Mouse (Mus musculus) limb, embryonic 14.5 days (tissue): ENCODE results near the gene Nme3. TPM values are rescaled to one million over a fixed set of nuclear protein-coding genes. Genes with fewer than 3 reads are reported as not detected.

Source experiments
- ATAC-seq: fragments of 200-750 bp; cut with Nextera tagmentation; 2 replicates; pipeline ENCODE4 v1.8.0; 2017; ENCODE audit warnings: low read depth, moderate number of reproducible peaks, moderate TSS enrichment; ENCODE audit not compliant: low FRiP score
- DNase-seq: peaks from one replicate; pipeline ENCODE4 v3.0.0-alpha.2; 2015; ENCODE audit warnings: low spot score
- H3K27ac ChIP-seq: fragments of 300-500 bp; sonication (generic); replicated peaks from 2 replicates; pipeline ENCODE4 v1.5.1; 2014; ENCODE audit warnings: low read depth, mild to moderate bottlenecking, low read length, moderate library complexity, mixed read lengths
- H3K27me3 ChIP-seq: fragments of 300-500 bp; sonication (generic); 2 replicates; pipeline ENCODE4 v1.6.1; 2014; ENCODE audit warnings: low read length, mixed read lengths; ENCODE audit not compliant: control insufficient read depth, insufficient read depth
- H3K36me3 ChIP-seq: fragments of 300-500 bp; sonication (generic); 2 replicates; pipeline ENCODE4 v1.6.1; 2014; ENCODE audit warnings: mild to moderate bottlenecking, low read length, moderate library complexity, mixed read lengths; ENCODE audit not compliant: control insufficient read depth, insufficient read depth
- H3K4me1 ChIP-seq: fragments of 300-500 bp; sonication (generic); 2 replicates; pipeline ENCODE4 v1.6.1; 2014; ENCODE audit warnings: antibody characterized with exemption, low read length, mixed read lengths; ENCODE audit not compliant: control insufficient read depth, insufficient read depth
- H3K4me2 ChIP-seq: fragments of 300-500 bp; sonication (generic); replicated peaks from 2 replicates; pipeline ENCODE4 v1.6.1; 2014; ENCODE audit warnings: low read depth, mild to moderate bottlenecking, low read length, moderate library complexity; ENCODE audit not compliant: severe bottlenecking
- H3K4me3 ChIP-seq: fragments of 300-500 bp; sonication (generic); replicated peaks from 2 replicates; pipeline ENCODE4 v1.5.1; 2014; ENCODE audit warnings: low read length
- H3K9ac ChIP-seq: fragments of 300-500 bp; sonication (generic); 2 replicates; pipeline ENCODE4 v1.6.1; 2014; ENCODE audit warnings: mild to moderate bottlenecking, low read depth, low read length, moderate library complexity; ENCODE audit not compliant: severe bottlenecking
- H3K9me3 ChIP-seq: fragments of 300-500 bp; sonication (generic); 2 replicates; pipeline ENCODE4 v1.6.1; 2016; ENCODE audit warnings: low read length; ENCODE audit not compliant: control insufficient read depth
- POLR2A ChIP-seq: fragments of 200-500 bp; IDR thresholded peaks from 2 replicates; pipeline ENCODE4 v1.8.0; 2012; ENCODE audit warnings: inconsistent platforms, mild to moderate bottlenecking, moderate library complexity, borderline replicate concordance; ENCODE audit not compliant: insufficient read depth, insufficient read length; ENCODE audit errors: extremely low read depth
- WGBS: fragments of 180-500 bp; shearing (Covaris S2); extraction: QIAGEN DNeasy Blood & Tissue Kit; methylation state at CpG from one replicate; pipeline ENCODE4 v1.1.7; 2014; 5-methylcytosine and 5-hydroxymethylcytosine counted together
- polyA plus RNA-seq, 2 experiments: library from polyadenylated mRNA; depleted of rRNA in 1 of 2; stranded (reverse) in 1 of 2; unstranded in 1 of 2; fragments of >200 nt; fragmentation: Nextera tagmentation in 1 of 2; extraction: Ambion mirVana in 1 of 2; gene quantifications; 2 replicates each; pipeline versions ENCODE4 v1.2.1 to v1.2.3; 2012 to 2014

Nme3 gene
- polyA plus RNA-seq, 2 experiments = 36.5 to 47.6 TPM

GRCm38 (mm10) chr17:24923246-24923645, 26.9 kb downstream of the Nme3 start:
- H3K4me1 ChIP-seq = no peaks in the 10 kb centered on the region
- no peak for ATAC-seq
- H3K4me2 ChIP-seq = no peak overlapping the region
- H3K4me3 ChIP-seq = no peak overlapping the region
- H3K9ac ChIP-seq = no peak overlapping the region
- no peak overlapping the region for H3K27ac ChIP-seq
- 94% methylated on average over 1 of the region's 1 CpGs for WGBS
- H3K27me3 ChIP-seq = no peaks in the 10 kb centered on the region
- H3K36me3 ChIP-seq = peaks cover 87% of the 10 kb centered on the region
- no peak for DNase-seq
- H3K9me3 ChIP-seq = no peaks in the 10 kb centered on the region
- no peak for TF ChIP-seq POLR2A

- DNase-seq (no peak), ATAC-seq (no peak)
- H3K4me2 ChIP-seq = no peak overlapping the region
- H3K4me1 ChIP-seq = no peaks in the 10 kb centered on the region
- no peak overlapping the region for H3K4me3 ChIP-seq
- TF ChIP-seq POLR2A = no peak
- peaks cover 31% of the 10 kb centered on the region for H3K36me3 ChIP-seq
- no peaks in the 10 kb centered on the region for H3K9me3 ChIP-seq
- 64% methylated on average over 1 of the region's 1 CpGs for WGBS
- no peaks in the 10 kb centered on the region for H3K27me3 ChIP-seq
- H3K27ac ChIP-seq = no peak overlapping the region
- H3K9ac ChIP-seq = no peak overlapping the region
These were observed 33.2 kb downstream of the Nme3 start for GRCm38 (mm10) chr17:24929506-24929905.

- WGBS = 98% methylated on average over 4 of the region's 4 CpGs
- DNase-seq = no peak
- Histone ChIP-seq H3K9me3 (no peaks in the 10 kb centered on the region), H3K9ac (no peak overlapping the region), H3K27me3 (no peaks in the 10 kb centered on the region), H3K4me1 (peaks cover 13% of the 10 kb centered on the region), H3K36me3 (peaks cover 11% of the 10 kb centered on the region), H3K4me3 (no peak overlapping the region), H3K4me2 (no peak overlapping the region), H3K27ac (no peak overlapping the region)
- no peak for TF ChIP-seq POLR2A
- ATAC-seq = no peak
These were observed 36.1 kb downstream of the Nme3 start for GRCm38 (mm10) chr17:24932431-24932830.

GRCm38 (mm10) chr17:24933163-24933562, 36.9 kb downstream of the Nme3 start:
- TF ChIP-seq POLR2A = no peak
- no peak for DNase-seq
- no peak overlapping the region for H3K27ac ChIP-seq

GRCm38 (mm10) chr17:24934926-24935325, 38.6 kb downstream of the Nme3 start:
- peak overlapping the region; percentile 90 for H3K4me3 ChIP-seq
- H3K9ac ChIP-seq = peak overlapping the region; percentile 86
- H3K4me2 ChIP-seq = peak overlapping the region; percentile 54
- 84% methylated on average over 4 of the region's 4 CpGs for WGBS
- H3K27me3 ChIP-seq = no peaks in the 10 kb centered on the region
- peaks cover 6% of the 10 kb centered on the region; the same call in 1 of the 2 replicates for H3K36me3 ChIP-seq
- no peak overlapping the region for H3K27ac ChIP-seq
- no peak for TF ChIP-seq POLR2A
- DNase-seq (no peak), ATAC-seq (no peak)
- peaks cover 13% of the 10 kb centered on the region for H3K4me1 ChIP-seq
- no peaks in the 10 kb centered on the region for H3K9me3 ChIP-seq

More at GRCm38 (mm10) chr17:24933163-24933562, 36.9 kb downstream of the Nme3 start:
- 79% methylated on average over 4 of the region's 4 CpGs for WGBS
- H3K27me3 ChIP-seq = no peaks in the 10 kb centered on the region
- no peaks in the 10 kb centered on the region for H3K9me3 ChIP-seq
- H3K4me1 ChIP-seq = peaks cover 13% of the 10 kb centered on the region
- H3K9ac ChIP-seq = no peak overlapping the region
- no peak overlapping the region for H3K4me3 ChIP-seq
- ATAC-seq = no peak
- peaks cover 8% of the 10 kb centered on the region; the same call in 1 of the 2 replicates for H3K36me3 ChIP-seq
- no peak overlapping the region for H3K4me2 ChIP-seq

- peaks cover 13% of the 10 kb centered on the region for H3K4me1 ChIP-seq
- H3K36me3 ChIP-seq = peaks cover 6% of the 10 kb centered on the region; the same call in 1 of the 2 replicates
- no peak overlapping the region for H3K27ac ChIP-seq
- H3K9me3 ChIP-seq = no peaks in the 10 kb centered on the region
- DNase-seq (no peak), ATAC-seq (no peak)
- H3K4me2 ChIP-seq = peak overlapping the region; percentile 54
- H3K27me3 ChIP-seq = no peaks in the 10 kb centered on the region
- H3K4me3 ChIP-seq = peak overlapping the region; percentile 90
- TF ChIP-seq POLR2A = no peak
- H3K9ac ChIP-seq = peak overlapping the region; percentile 86
These were observed 39.4 kb downstream of the Nme3 start for GRCm38 (mm10) chr17:24935666-24936065.
